Mouse (Mus musculus): ENCODE measurements around the gene Phf12. TPM values are rescaled to one million over a fixed set of nuclear protein-coding genes. Genes with fewer than 3 reads are reported as not detected.
"Not testable (repeated sequence)": the region's sequence is repeated elsewhere in the genome, so short reads cannot be mapped to it uniquely, and the experiment has no call there.

Phf12 gene
- total and polyA plus RNA-seq, 2 experiments from 2014 or later = 7.3 to 25.1 TPM

DNA sequence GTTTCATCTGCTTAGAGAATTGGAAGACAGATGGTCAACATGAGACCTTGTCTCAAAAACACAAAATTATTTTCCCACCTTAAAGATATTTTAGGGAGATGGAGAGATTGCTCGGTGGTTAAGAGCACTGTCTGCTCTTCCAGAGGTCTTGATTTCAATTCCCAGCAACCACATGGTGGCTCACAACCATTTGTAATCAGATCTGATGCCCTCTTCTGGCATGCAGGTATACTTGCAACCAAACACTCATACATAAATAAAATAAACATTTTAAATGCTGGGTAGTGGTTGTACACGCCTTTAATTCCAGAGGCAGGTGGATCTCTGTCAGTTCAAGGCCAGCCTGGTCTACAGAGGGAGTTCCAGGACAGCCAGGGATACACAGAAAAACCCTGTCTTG lies 58.3 kb downstream of the Phf12 start:
- no peak for TF ChIP-seq EP300 (IDR thresholded peaks at IDR 0.05; ENCODE audit: low read depth)
- TF ChIP-seq CTCF (IDR thresholded peaks at IDR 0.05; ENCODE audit: low read depth) = no peak; the same call in 1 of the 2 replicates
- H3K4me2 ChIP-seq (ENCODE audit: low read depth, low read length) = no peak overlapping the region
- H3K27ac ChIP-seq (ENCODE audit: low read depth) = no peak overlapping the region
- DNase-seq (ENCODE audit: low spot score) (no peak), ATAC-seq (ENCODE audit: insufficient read depth, low read depth) (no peak)
- H3K27me3 ChIP-seq (ENCODE audit: control insufficient read depth, insufficient read depth, low read length) = no peaks in the 10 kb centered on the region
- WGBS = 82% methylated on average over 2 of the region's 2 CpGs
- H3K9me3 ChIP-seq (replicated peaks; ENCODE audit: control insufficient read depth, low read length) = no peaks in the 10 kb centered on the region
- H3K9ac ChIP-seq (replicated peaks; ENCODE audit: low read depth, low read length) = no peak overlapping the region
- 0 out of 2 replicates have a peak, but pooled peaks cover 4% of the 10 kb centered on the region for H3K36me3 ChIP-seq (replicated peaks; ENCODE audit: control insufficient read depth, insufficient read depth, low read length)
- H3K4me1 ChIP-seq (ENCODE audit: control insufficient read depth, insufficient read depth) = no peaks in the 10 kb centered on the region
- H3K4me3 ChIP-seq (ENCODE audit: low read depth, low read length) = no peak overlapping the region

DNA sequence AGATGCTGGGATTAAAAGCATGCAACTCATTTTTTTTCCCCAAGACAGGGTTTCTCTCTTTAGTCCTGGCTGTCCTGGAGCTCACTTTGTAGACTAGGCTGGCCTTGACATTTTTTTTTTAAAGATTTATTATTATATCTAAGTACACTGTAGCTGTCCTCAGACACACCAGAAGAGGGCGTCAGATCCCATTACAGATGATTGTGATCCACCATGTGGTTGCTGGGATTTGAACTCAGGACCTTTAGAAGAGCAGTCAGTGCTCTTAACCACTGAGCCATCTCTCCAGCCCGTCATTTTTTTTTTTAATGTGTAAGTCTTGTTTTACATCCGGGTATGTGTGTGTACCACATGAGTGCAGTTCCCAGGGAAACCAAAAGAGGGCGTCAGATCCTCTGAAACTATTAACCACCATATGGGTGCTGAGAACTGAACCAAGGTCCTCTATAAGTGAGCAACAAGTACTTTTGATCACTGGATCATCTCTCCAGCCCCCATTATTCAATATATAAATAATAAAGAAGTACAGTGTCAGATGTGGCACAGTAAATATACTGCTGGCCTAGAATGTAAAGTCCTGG lies 59.8 kb downstream of the Phf12 start:
- 89% methylated on average over 4 of the region's 4 CpGs for WGBS
- not testable (repeated sequence) for ATAC-seq (ENCODE audit: insufficient read depth, low read depth)

DNA sequence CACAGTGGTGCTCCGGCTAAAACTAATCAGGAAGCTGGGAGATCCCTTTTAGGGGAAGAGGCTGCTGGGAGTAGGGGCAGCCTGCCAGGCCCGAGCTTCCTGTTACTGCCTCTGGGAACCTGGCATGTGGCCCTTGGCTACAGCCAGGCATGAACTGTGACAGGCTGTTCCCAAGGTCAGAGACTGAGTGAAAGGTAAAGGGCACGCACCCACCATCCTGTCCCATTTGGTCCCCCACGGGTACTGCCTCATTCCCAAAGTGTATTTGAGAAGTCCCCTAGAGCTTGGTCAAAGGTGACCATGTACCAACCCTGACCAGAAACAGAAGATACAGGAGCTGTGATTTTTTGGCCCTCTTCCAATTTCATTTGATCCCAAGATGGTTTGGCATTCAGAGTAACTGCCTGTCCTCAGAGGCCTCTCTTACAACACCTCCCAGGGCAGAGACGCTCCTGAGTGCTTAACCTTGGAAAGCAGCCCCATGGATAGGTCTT lies 62.3 kb downstream of the Phf12 start:
- peak overlapping the region; percentile 92 for H3K27ac ChIP-seq (ENCODE audit: low read depth)
- ATAC-seq (ENCODE audit: insufficient read depth, low read depth) = peak; percentile 95
- TF ChIP-seq EP300 (IDR thresholded peaks at IDR 0.05; ENCODE audit: low read depth) (no peak), CTCF (IDR thresholded peaks at IDR 0.05; ENCODE audit: low read depth) (no peak)
- no peaks in the 10 kb centered on the region for H3K4me1 ChIP-seq (ENCODE audit: control insufficient read depth, insufficient read depth)
- peak overlapping the region; percentile 31 for H3K4me2 ChIP-seq (ENCODE audit: low read depth, low read length)
- WGBS = 11% methylated on average over 5 of the region's 5 CpGs
- H3K4me3 ChIP-seq (ENCODE audit: low read depth, low read length) = no peak overlapping the region
- no peaks in the 10 kb centered on the region for H3K9me3 ChIP-seq (replicated peaks; ENCODE audit: control insufficient read depth, low read length)
- peak; percentile 95 for DNase-seq (ENCODE audit: low spot score)
- H3K27me3 ChIP-seq (ENCODE audit: control insufficient read depth, insufficient read depth, low read length) = no peaks in the 10 kb centered on the region
- H3K36me3 ChIP-seq (replicated peaks; ENCODE audit: control insufficient read depth, insufficient read depth, low read length) = 0 out of 2 replicates have a peak, but pooled peaks cover 4% of the 10 kb centered on the region
- no peak overlapping the region for H3K9ac ChIP-seq (replicated peaks; ENCODE audit: low read depth, low read length)

More for the DNA sequence above, 59.8 kb downstream of the Phf12 start:
- not testable (repeated sequence) for H3K4me1 ChIP-seq (ENCODE audit: control insufficient read depth, insufficient read depth); DNase-seq (ENCODE audit: low spot score); H3K27ac ChIP-seq (ENCODE audit: low read depth); H3K4me2 ChIP-seq (ENCODE audit: low read depth, low read length); H3K9me3 ChIP-seq (replicated peaks; ENCODE audit: control insufficient read depth, low read length); H3K27me3 ChIP-seq (ENCODE audit: control insufficient read depth, insufficient read depth, low read length); H3K36me3 ChIP-seq (replicated peaks; ENCODE audit: control insufficient read depth, insufficient read depth, low read length); H3K4me3 ChIP-seq (ENCODE audit: low read depth, low read length); H3K9ac ChIP-seq (replicated peaks; ENCODE audit: low read depth, low read length)

DNA sequence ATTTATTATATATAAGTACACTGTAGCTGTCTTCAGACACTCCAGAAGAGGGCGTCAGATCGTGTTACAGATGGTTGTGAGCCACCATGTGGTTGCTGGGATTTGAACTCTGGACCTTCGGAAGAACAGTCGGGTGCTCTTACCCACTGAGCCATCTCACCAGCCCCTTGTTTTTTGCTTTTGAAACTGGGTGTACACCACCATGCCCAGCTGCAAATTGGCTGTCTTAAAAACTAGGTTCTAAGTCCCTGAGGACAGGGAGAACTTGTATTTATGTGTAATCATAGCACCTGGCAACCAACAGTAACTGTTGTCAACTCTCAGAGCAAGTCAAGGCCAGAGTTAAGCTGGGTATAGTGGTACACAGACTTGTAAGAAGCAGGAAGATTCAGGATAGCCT lies 66.1 kb downstream of the Phf12 start:
- 88% methylated on average over 3 of the region's 4 CpGs for WGBS
- H3K27me3 ChIP-seq (ENCODE audit: control insufficient read depth, insufficient read depth, low read length); H3K27ac ChIP-seq (ENCODE audit: low read depth); H3K4me3 ChIP-seq (ENCODE audit: low read depth, low read length); ATAC-seq (ENCODE audit: insufficient read depth, low read depth); DNase-seq (ENCODE audit: low spot score); H3K4me2 ChIP-seq (ENCODE audit: low read depth, low read length); H3K9me3 ChIP-seq (replicated peaks; ENCODE audit: control insufficient read depth, low read length); H3K4me1 ChIP-seq (ENCODE audit: control insufficient read depth, insufficient read depth); H3K9ac ChIP-seq (replicated peaks; ENCODE audit: low read depth, low read length): not testable (repeated sequence)
- H3K36me3 ChIP-seq (replicated peaks; ENCODE audit: control insufficient read depth, insufficient read depth, low read length) = peaks cover 22% of the 10 kb centered on the region; the same call in 1 of the 2 replicates

DNA sequence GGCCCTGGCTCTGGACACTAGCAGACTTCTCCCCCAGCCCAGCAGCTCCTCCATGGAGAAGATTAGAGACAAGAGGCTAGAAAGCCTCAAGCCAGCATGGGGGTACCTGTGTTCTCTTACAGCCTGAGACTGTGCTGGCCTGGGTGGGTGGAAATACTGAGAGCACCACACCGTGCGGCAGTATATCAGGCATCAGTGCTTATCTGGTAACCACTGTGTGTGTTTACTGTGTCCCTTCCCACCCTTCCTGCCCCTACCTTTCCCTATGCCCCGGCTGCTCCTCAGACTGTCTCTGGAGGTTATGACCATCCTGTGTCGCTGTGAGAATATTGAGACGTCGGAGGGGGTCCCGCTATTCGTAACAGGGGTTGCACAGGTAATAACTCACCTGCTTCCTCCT lies 70.5 kb downstream of the Phf12 start:
- DNase-seq (ENCODE audit: low spot score) (no peak), ATAC-seq (ENCODE audit: insufficient read depth, low read depth) (no peak)
- TF ChIP-seq CTCF (IDR thresholded peaks at IDR 0.05; ENCODE audit: low read depth) = no peak
- TF ChIP-seq EP300 (IDR thresholded peaks at IDR 0.05; ENCODE audit: low read depth) = no peak
- no peak overlapping the region for H3K27ac ChIP-seq (ENCODE audit: low read depth)
- no peaks in the 10 kb centered on the region for H3K4me1 ChIP-seq (ENCODE audit: control insufficient read depth, insufficient read depth)
- H3K9me3 ChIP-seq (replicated peaks; ENCODE audit: control insufficient read depth, low read length) = no peaks in the 10 kb centered on the region
- H3K27me3 ChIP-seq (ENCODE audit: control insufficient read depth, insufficient read depth, low read length) = no peaks in the 10 kb centered on the region
- peaks cover 64% of the 10 kb centered on the region for H3K36me3 ChIP-seq (replicated peaks; ENCODE audit: control insufficient read depth, insufficient read depth, low read length)
- H3K4me2 ChIP-seq (ENCODE audit: low read depth, low read length) = no peak overlapping the region
- H3K9ac ChIP-seq (replicated peaks; ENCODE audit: low read depth, low read length) = no peak overlapping the region
- H3K4me3 ChIP-seq (ENCODE audit: low read depth, low read length) = no peak overlapping the region
- WGBS = 78% methylated on average over 8 of the region's 8 CpGs

DNA sequence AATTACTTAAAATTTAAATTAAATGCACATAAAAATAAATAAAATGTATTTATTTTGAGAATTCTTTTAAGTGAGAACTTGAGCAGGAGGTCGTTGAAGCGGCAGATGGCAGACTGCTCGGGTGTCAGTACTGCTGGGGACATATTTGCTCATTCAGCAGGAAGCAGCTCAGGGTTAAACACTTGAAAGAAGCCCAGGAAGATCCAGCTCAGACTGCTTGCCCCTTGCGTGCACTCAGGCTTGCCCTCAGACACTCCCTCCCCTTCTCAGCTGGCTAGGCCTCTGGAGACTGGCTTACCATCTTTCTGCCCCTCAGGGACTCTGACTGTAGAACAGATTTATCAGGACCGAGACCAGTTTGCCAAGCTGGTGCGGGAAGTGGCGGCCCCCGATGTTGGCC lies 74.4 kb downstream of the Phf12 start:
- Histone ChIP-seq H3K4me2 (ENCODE audit: low read depth, low read length) (no peak overlapping the region), H3K9ac (replicated peaks; ENCODE audit: low read depth, low read length) (no peak overlapping the region), H3K27ac (ENCODE audit: low read depth) (no peak overlapping the region), H3K4me3 (ENCODE audit: low read depth, low read length) (no peak overlapping the region), H3K4me1 (ENCODE audit: control insufficient read depth, insufficient read depth) (no peaks in the 10 kb centered on the region), H3K9me3 (replicated peaks; ENCODE audit: control insufficient read depth, low read length) (no peaks in the 10 kb centered on the region), H3K27me3 (ENCODE audit: control insufficient read depth, insufficient read depth, low read length) (no peaks in the 10 kb centered on the region), H3K36me3 (replicated peaks; ENCODE audit: control insufficient read depth, insufficient read depth, low read length) (peaks cover 67% of the 10 kb centered on the region)
- TF ChIP-seq EP300 (IDR thresholded peaks at IDR 0.05; ENCODE audit: low read depth) (no peak), CTCF (IDR thresholded peaks at IDR 0.05; ENCODE audit: low read depth) (no peak)
- WGBS = 90% methylated on average over 8 of the region's 8 CpGs
- ATAC-seq (ENCODE audit: insufficient read depth, low read depth) (no peak), DNase-seq (ENCODE audit: low spot score) (no peak)
